Mouse (Mus musculus) heart, postnatal 25 days (tissue): Measurements from ENCODE around the gene Gm813. TPM values are rescaled to one million over a fixed set of nuclear protein-coding genes. Genes with fewer than 3 reads are reported as not detected.
"Not testable (repeated sequence)": the region's sequence is repeated elsewhere in the genome, so short reads cannot be mapped to it uniquely, and the experiment has no call there.

Source experiments
- DNase-seq: peaks from one replicate; pipeline ENCODE4 v3.0.0; 2022; ENCODE audit warnings: low spot score
- intact Hi-C: fragments of 180-260 bp; cut with DNase I; formaldehyde crosslinking; loops from one replicate; pipeline ENCODE4 v1.15.1; 2025
- total RNA-seq, 2 experiments: library from RNA; stranded (reverse); gene quantifications; 2 replicates each; pipeline ENCODE4 v1.2.3; 2021

Gene Gm813
- total RNA-seq, result not detected

DNA sequence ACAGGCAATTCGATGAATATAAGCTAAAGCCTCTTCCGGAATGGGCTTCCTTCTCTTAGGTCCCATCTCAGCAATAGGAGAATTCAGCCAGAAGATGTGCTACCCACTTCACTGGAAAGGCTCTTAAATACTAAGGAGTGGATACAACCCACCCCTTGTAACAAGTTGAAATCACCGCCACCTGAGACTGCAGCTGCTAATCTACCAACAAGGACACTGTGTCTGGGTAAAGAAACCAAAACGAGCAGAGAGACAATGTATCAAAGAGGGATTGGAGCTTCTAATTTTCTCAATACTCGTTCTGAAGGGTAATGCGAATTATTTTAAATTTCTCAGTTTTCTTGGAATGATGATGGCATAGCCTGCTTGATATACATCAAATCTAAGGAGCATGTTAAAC, at the start of gene Gm813:
Gene Gm813, minus strand, starts transcription at position 101 of the 400 bp plus-strand sequence.
- intact Hi-C loops, result no loop called here
- no peak for DNase-seq

DNA sequence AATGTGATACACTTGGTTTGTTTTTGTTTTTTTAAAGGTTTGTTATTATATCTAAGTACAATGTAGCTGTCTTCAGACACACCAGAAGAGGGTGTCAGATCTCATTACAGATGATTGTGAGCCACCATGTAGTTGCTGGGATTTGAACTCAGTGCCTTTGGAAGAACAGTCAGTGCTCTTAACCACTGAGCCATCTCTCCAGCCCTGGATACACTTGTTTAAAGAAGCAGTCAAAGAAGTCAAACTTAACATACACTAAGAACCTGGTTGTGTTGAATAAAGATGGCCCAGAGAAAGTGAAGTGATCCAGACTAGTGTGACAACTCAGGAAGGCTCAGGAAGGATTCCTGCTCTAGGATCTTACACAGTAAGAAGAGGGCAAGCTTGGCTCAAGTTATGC, 48.4 kb upstream of the Gm813 start:
- DNase-seq, intact Hi-C loops: not testable (repeated sequence)

DNA sequence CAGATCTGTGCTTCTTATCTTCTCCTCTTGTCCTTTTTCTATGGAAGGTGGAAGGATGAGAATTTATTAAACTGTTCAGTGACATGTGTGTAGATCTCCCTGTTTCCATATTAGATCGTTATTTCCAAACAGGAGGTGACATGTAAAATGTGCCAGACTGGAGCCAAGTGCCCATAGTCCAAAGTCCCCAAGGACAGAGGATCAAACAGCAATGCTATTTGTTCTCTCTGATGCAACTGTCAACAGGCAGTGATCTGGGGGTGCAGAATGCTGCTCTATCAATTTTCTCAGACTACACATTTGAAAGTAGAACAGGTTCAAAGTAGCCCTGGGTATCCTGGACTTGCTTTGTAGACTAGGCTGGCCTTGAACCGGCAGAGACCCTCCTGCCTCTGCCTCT, 47.0 kb upstream of the Gm813 start:
- intact Hi-C loops, result loop anchor here (5.0 kb wide), 2 partner anchors 212 to 367 kb away; no protein-coding TSS in a partner anchor
- no peak for DNase-seq

DNA sequence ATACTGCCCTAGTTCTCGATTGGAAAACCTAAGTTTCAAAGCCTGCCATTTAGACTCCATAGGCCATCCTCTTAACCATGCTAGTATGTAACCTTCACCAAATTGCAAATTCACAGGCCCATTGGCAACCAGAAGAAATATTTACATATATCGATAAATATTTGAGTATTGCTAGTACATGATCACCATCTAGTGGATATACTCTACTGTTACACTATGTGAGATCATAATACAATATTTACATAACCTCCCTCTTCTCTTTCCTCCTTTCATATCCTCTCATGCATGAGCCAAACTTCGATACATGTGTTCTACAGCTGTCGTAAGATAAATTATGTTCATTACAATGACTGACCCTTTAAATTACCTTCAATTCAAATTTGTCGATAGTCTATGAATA, 46.2 kb upstream of the Gm813 start:
- no peak for DNase-seq
- intact Hi-C loops, result loop anchor here (5.0 kb wide), 2 partner anchors 211 to 366 kb away; no protein-coding TSS in a partner anchor

DNA sequence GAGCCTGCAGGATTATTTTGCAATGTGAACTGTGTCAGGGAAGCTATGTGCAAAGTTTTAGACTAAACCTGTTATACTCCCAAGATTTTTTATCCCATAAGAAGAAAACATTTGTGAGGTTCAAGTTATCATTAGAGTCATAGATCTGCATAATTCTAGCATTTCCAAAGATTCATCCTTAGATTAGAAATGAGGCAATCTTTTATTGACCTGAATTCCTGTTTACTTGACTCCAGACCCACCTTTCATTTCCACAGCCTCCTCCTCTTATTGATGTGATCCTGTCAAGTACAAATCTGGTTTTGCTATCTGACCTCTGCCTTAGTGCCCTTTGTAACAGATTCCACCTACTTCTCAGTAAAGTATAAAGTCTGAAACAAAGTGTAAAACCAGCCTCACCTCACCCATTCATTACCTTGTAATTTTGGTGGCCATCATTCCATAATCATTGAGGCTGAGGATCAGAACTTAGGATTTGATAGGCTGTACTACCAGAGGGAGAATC, 45.6 kb upstream of the Gm813 start:
- DNase-seq, result no peak
- intact Hi-C loops, result loop anchor here (5.0 kb wide), 2 partner anchors 210 to 365 kb away; no protein-coding TSS in a partner anchor

DNA sequence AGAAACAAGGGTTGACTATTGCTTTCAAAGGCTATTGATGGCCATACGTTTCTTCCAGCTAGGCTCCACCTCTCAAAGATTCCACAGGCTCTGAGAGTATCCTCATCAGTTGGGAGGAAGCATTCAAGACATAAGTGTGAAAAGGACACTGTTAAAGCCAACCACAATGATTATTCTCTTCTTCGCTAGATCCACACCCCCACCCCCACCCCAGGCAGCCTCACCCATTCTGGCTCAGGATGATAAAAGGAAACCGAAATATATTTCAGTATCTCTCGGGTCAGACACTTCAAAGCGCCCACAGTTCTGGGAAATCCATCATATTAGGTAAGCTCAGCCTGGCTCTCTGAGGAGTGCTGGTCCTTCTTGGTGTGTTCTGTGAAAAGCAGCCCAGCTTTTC, 45.0 kb upstream of the Gm813 start:
- no peak for DNase-seq
- intact Hi-C loops, result loop anchor here (5.0 kb wide), 2 partner anchors 210 to 365 kb away; no protein-coding TSS in a partner anchor

DNA sequence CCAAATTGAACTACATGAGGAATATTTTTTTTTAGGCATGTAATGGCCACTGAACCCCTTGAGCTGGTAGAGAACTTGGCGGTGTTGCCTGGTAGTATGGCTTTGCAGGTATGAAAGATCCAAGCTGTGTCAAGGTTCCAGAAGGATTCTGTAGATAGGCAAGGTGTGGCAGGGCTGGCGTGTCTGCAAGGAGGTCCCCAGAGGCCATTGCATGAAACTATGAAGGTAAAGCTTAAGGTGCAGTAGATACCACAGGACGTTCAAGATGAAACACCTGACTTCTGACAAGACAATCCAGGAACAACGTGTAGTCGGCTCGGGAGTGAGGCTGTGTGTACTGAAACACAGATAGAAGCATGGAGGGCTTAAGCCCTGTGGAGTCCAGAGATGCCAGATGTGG, 41.9 kb upstream of the Gm813 start:
- DNase-seq, result no peak

DNA sequence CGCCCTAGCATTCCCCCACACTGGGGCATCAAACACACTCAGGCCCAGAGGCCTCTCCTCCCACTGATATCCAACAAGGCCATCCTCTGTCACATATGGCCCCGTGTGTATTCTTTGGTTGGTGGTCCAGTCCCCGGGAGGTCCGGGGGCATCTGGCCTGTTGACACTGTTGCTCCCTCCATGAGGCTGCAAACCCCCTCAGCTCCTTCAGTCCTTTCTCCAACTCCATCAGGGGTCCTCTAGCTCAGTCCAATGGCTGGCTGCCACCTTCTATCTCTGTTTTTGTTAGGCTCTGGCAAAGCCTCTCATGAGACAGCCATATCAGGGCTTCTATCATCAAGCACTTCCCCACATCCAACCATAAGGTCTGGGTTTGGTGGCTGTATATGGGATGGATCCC, 39.7 kb upstream of the Gm813 start:
- intact Hi-C loops, result no loop called here
- no peak for DNase-seq

More for the DNA sequence above, 41.9 kb upstream of the Gm813 start:
- intact Hi-C loops, result no loop called here

DNA sequence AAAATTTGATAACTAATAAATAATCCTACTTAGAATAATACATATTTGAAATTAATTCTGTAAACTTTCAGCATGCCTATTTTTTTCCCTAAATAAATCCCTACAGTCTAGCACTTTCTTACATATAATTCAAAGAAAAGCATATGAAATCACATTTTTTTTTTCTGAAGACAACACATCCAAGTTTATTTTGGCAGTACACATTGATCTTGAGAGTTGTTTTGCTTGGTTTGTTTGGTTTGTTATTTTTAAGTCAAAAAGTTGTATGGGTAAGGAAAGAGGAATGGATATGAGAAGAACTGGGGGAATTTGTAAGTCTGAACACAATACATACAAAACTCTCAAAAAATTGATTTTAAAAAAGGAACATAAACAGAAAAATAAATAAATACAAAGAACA, 39.0 kb upstream of the Gm813 start:
- intact Hi-C loops, result no loop called here
- no peak for DNase-seq

DNA sequence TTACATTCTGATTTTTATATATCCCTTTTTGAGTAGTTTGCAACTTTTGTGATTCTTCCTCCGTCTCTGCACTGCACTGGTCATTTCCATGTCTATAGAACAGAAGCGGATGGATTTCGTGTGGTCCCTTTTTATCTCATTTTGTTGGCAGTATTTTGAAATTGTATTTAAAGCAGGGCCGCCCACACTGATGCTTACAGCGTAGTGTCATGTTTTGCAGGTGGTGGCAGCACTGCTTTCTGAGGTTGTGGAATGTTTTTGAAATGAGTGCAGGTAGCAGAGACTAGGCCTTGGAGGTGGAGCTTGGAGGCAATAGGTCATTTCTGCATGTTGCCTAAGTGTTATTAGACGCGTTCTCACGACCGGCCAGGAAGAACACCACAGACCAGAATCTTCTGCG, 33.2 kb upstream of the Gm813 start:
- intact Hi-C loops, result no loop called here
- no peak for DNase-seq

DNA sequence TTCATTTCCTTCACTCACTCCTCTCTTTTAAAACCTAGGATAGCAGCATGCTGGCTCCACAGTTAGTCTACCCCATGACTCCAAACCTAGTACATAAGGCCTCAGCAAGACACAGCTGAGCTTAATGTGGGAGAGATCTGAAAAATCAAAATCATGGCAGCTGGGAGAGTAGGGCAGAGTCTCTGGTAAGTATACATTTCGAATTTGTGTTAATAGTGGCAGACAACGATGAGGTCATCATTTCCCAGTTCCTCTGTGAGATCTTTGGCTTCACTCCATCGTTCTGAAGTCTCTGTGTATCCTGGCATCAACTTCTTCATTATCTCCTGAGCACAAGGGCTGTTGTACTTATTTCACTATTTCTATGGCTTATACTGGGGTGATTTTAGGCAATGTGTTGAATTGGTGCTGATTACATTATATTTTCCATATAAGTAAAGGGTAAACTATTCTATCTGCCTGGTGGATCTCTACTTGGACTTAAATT, 22.0 kb upstream of the Gm813 start, which contains the start of gene E330017A01Rik:
Gene E330017A01Rik, minus strand, starts transcription at position 51 of the 487 bp plus-strand sequence.
- no peak for DNase-seq
- intact Hi-C loops, result no loop called here

DNA sequence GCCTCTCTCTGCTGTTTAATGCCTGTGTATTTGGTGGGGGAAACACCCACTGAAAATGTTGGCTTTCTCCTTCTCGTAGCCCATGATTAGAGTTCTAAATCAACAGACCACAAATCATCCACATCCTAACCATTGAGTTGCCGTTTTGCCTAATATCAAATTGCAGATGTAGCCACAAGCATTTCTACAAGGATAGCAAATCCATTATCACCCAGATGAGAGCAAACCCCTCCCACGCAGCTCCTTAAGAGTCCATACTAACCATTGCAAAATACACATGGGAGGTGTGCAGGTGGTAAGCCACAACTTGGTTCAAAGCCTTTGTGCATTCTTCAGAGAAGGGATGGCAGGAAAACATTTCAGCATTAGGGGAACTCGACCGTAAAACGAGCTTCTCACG, 21.2 kb upstream of the Gm813 start:
- intact Hi-C loops, result no loop called here
- DNase-seq, result no peak

DNA sequence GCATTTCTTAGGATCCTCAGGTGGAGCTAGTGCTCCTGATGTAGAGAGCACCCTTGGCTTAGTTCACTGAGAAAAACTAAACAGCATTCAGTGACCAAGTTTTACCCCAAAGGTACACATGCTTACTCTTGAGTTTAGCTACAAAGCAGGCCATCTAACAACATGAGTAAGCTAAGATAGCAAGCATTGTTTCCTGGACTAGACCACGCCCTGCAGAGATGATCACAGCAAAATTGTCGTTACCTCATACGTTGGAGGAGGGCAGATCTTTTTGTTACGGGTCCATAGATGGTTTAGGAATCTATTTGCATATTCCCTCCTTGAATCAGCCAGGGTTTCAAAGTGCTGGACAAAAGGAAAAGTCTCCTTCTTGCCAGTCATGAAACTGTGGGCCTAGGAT, 20.7 kb upstream of the Gm813 start:
- intact Hi-C loops, result no loop called here
- no peak for DNase-seq

DNA sequence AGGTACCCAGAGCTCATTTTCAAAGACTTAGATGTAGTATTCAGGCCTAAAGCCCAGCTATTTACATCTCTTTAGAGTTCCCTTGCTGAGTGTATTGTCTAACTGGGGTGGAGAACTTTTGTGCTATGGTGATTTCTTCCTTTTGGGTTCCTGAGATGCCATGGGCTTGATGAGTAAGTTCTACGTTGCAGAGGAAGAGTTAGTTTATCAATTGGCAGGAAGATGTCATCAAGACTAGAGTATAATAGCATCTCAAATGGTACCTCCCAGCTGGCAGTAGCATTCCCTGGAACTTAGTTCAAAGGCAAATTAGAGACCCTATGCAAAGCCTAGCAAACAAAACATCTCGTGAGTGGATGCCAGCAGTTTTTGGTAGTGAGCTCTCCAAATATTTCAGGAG, 19.1 kb upstream of the Gm813 start:
- DNase-seq, result no peak
- intact Hi-C loops, result no loop called here

DNA sequence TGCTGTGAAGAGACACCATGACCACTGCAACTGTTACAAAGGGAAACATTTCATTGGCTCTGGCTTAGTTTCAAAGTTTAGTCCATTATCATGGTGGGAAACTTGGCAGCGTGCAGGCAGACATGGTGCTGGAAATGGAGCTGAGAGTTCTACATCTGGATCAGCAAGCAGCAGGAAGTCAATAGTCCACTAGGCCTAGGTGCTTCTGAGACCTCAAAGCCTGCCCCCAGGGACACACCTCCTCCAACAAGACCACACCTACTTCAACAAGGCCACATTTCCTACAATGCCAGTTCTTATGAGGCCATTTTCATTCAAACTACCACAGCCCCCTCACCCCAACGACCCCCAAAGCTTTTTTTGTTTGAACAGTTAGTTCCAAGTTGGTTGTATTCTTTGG, 13.0 kb upstream of the Gm813 start:
- intact Hi-C loops, result loop anchor here (5.0 kb wide), 2 partner anchors 123 to 773 kb away; no protein-coding TSS in a partner anchor
- no peak for DNase-seq

DNA sequence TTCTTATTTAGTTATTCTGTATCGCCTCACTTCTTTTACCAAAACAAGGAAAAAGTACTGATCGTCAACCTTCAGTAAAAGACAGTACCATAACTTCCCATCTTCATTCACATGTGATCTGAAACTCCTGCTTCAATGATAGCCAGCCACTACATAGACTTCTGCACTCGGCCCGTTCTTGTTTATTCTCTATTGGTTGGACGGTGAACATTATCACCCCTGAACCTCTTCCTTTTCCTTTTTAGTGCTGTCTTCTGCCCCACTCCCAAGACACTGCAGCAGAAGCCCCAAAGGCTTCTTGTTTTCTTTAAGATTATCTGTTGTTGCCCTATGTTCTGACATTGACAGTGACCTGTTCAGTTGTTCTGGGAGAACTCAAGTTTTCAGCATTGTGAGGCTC, 12.2 kb upstream of the Gm813 start:
- no peak for DNase-seq
- intact Hi-C loops, result loop anchor here (5.0 kb wide), 2 partner anchors 123 to 773 kb away; no protein-coding TSS in a partner anchor

DNA sequence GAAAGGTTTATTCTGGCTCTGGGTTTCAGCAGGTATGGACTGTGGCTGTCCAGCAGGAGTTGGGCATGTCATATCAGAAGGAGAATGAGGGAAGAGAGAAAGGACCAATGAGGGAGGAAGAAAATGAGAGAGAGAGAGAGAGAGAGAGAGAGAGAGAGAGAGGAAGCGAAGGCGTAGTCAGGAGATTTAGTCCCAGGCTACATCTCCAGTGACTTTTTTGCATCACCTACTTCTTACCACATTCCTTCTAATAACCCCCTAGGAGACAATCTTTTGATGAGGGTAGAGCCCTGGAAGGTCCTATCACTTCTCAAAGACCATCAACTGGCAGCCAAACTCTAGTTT, 11.5 kb upstream of the Gm813 start:
- intact Hi-C loops, result loop anchor here (5.0 kb wide), 2 partner anchors 124 to 774 kb away; no protein-coding TSS in a partner anchor
- no peak for DNase-seq

DNA sequence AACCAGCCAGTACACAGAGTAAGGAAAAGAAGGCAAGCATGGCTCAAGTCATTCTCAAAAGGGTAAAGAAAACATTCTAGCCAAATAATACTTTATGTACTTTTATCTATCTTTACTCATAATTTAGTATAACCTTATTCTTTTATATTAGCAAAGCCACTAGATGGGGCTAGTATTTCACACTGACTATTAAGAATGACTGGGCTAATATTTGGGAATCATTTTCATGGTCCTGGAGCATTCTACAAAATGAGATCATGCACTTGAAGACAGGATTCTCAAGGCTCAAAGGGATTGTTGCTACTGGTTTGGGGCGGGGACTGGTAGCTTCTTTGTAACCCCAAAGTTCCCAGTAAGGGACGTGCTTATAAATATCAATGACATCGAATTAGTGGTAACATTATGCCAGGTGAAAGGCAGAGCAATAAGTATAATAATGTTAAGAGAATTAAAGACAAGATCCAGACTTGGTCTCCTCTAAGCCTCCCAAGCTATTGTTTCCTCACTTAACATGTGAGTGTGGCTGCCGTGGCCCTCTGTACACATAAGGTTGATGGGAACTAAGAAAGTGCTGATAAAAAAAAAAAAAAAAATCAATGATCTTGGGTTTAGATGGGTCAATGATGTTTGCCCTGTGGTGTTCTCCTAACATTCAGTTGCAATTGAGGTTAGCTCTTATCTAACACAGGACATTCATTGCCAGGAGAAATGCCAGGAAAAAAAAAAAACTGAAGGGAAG, 11.0 kb upstream of the Gm813 start:
- intact Hi-C loops, result loop anchor here (5.0 kb wide), 2 partner anchors 125 to 775 kb away; no protein-coding TSS in a partner anchor
- no peak for DNase-seq

DNA sequence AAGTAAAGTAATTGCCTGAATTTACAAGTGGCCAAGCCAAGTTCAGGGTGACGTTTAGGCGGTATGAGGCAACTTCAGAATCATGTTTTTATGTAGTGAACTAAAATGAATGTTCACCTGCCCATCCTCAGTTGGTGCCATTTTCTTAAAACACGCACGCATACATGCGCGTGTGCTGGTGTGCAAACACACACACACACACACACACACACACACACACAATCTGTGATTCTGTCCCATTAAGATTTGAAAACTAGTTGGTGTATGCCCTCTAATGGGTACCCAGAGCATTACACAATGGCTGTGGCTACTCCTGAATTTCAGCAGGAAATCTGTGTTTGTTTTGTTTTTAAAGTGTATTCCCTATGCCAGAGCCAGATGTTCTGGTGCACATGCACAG, 7.2 kb upstream of the Gm813 start:
- no peak for DNase-seq
- intact Hi-C loops, result loop anchor here (2.0 to 5.0 kb wide), 4 partner anchors 102 to 325 kb away; partner anchors contain the start of gene St3gal6

DNA sequence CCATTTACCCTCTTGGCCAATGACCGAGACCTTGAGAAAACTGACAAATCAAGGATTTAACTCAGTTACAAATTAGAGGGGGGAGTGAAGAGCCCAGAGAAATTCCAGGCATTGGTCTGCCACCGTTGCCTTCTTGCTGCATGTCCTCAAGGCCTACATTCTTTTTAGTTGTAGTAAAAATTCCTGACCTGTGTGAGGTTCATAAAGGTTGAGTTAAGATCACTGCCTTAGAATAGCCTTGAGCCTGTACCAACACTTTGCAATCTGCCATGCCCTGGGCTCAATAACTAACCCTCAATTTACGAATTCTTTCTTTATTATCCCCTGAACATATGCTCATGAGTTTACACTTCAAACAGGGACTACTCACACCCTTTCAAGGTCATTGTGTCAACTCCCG, 6.3 kb upstream of the Gm813 start:
- intact Hi-C loops, result loop anchor here (2.0 to 5.0 kb wide), 2 partner anchors 101 to 168 kb away; partner anchors contain the start of gene St3gal6

DNA sequence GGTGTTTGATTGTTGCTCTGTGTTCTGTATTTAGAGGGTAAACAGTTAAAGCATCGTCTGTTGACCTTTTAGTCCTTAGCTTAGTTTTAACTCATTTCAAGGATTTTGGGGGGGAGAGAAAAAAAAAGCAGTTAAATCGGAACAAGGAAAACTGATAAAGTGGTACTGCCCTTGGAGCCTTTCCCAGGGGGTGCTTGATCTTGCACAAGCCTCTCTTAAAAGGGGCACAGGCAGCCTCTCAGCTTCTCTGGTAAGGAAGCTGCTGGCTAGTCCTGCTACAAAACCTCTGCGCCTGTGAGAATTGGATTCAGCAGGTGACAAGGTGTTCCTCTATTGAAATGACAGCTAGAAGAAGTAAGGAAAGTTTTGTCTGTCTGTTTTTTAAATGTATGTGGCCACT, 5.6 kb upstream of the Gm813 start:
- intact Hi-C loops, result loop anchor here (2.0 to 5.0 kb wide), 2 partner anchors 100 to 168 kb away; partner anchors contain the start of gene St3gal6
- DNase-seq, result no peak

More for the DNA sequence above, 6.3 kb upstream of the Gm813 start:
- no peak for DNase-seq
